Mouse (Mus musculus) CH12.LX (cell line): ENCODE measurements at regions not wholly inside any gene's neighbourhood (a gene's known extent, or its start where the extent isn't known, plus 50 kb on each side); places are given as distances from the start of the nearest gene placed in this dataset.
"Not testable (repeated sequence)": the region's sequence is repeated elsewhere in the genome, so short reads cannot be mapped to it uniquely, and the experiment has no call there.

Experiments
- DNase-seq: peaks from one replicate; pipeline ENCODE4 v3.0.0-alpha.2; 2013; ENCODE audit errors: extremely low read depth
- H3K27ac ChIP-seq: 2 replicates; pipeline ENCODE4 v1.5.1; 2012; ENCODE audit warnings: low read depth, mild to moderate bottlenecking, control low read depth, moderate library complexity; ENCODE audit not compliant: insufficient read depth
- H3K27me3 ChIP-seq: replicated peaks from 2 replicates; pipeline ENCODE3; 2012; ENCODE audit warnings: inconsistent platforms
- H3K36me3 ChIP-seq, 2 experiments: replicated peaks in 1 of 2; 2 replicates each; pipeline versions ENCODE3 to v1.6.1; 2012; ENCODE audit warnings: inconsistent platforms in 1 of 2, low read length in 1 of 2, mild to moderate bottlenecking in 1 of 2, mixed read lengths in 1 of 2, moderate library complexity in 1 of 2; ENCODE audit not compliant: control insufficient read depth in 1 of 2, insufficient read depth in 1 of 2
- H3K4me1 ChIP-seq, 2 experiments: 2 replicates each; pipeline ENCODE4 v1.6.1; 2012; ENCODE audit warnings: inconsistent platforms in 1 of 2, moderate library complexity in 1 of 2; ENCODE audit not compliant: insufficient read depth in 2 of 2, control insufficient read depth in 1 of 2
- H3K4me2 ChIP-seq: 2 replicates; pipeline ENCODE4 v1.6.1; 2012; ENCODE audit warnings: low read depth, mild to moderate bottlenecking, control low read depth; ENCODE audit not compliant: poor library complexity, insufficient read depth, severe bottlenecking
- H3K4me3 ChIP-seq, 3 experiments: fragments of 150-350 bp in 1 of 3; sonication (generic) in 1 of 3; replicated peaks in 1 of 3; 2 replicates each; pipeline versions ENCODE3 to v1.5.1; 2011 to 2012; ENCODE audit warnings: low read depth in 2 of 3, low read length in 2 of 3, mild to moderate bottlenecking in 2 of 3, moderate library complexity in 2 of 3, control low read depth in 1 of 3, improper control_type of control experiment in 1 of 3, inconsistent platforms in 1 of 3, mixed read lengths in 1 of 3; ENCODE audit not compliant: poor library complexity in 1 of 3
- H3K79me2 ChIP-seq: replicated peaks from 2 replicates; pipeline ENCODE4 v1.6.1; 2012; ENCODE audit warnings: mild to moderate bottlenecking, moderate library complexity; ENCODE audit not compliant: control insufficient read depth, poor library complexity, insufficient read depth, severe bottlenecking; ENCODE audit errors: extremely low read depth
- H3K9ac ChIP-seq: 2 replicates; pipeline ENCODE4 v1.6.1; 2012; ENCODE audit warnings: low read depth, mild to moderate bottlenecking, control low read depth, moderate library complexity; ENCODE audit not compliant: insufficient read depth
- H3K9me3 ChIP-seq: replicated peaks from 2 replicates; pipeline ENCODE3; 2012; ENCODE audit warnings: low read length, inconsistent platforms, mixed read lengths
- BHLHE40 ChIP-seq: IDR thresholded peaks from 2 replicates; pipeline ENCODE4 v1.6.1; 2011; ENCODE audit warnings: mild to moderate bottlenecking, low read depth, low read length, improper control_type of control experiment
- CHD2 ChIP-seq: IDR thresholded peaks from 2 replicates; pipeline ENCODE4 v1.6.1; 2011; ENCODE audit warnings: low read length, improper control_type of control experiment
- CTCF ChIP-seq, 2 experiments: IDR thresholded peaks in 1 of 2; conservative IDR thresholded peaks in 1 of 2; 2 replicates each; pipeline ENCODE4 v1.5.1; 2011 to 2012; ENCODE audit warnings: low read depth in 2 of 2, low read length in 2 of 2, improper control_type of control experiment in 1 of 2, inconsistent platforms in 1 of 2, mild to moderate bottlenecking in 1 of 2, moderate library complexity in 1 of 2
- EP300 ChIP-seq: IDR thresholded peaks from 2 replicates; pipeline ENCODE4 v1.6.1; 2011; ENCODE audit warnings: low read length, improper control_type of control experiment
- ETS1 ChIP-seq: conservative IDR thresholded peaks from 2 replicates; pipeline ENCODE4 v1.6.1; 2012; ENCODE audit warnings: low read depth, mild to moderate bottlenecking, inconsistent platforms, low read length, improper control_type of control experiment, moderate library complexity
- IRF4 ChIP-seq: IDR thresholded peaks from 2 replicates; pipeline ENCODE4 v1.6.1; 2014; ENCODE audit warnings: low read depth, mild to moderate bottlenecking, inconsistent platforms, low read length, improper control_type of control experiment
- JUND ChIP-seq: conservative IDR thresholded peaks from 2 replicates; pipeline ENCODE4 v1.6.1; 2011; ENCODE audit warnings: low read depth, low read length, improper control_type of control experiment
- KAT2A ChIP-seq: IDR thresholded peaks from 2 replicates; pipeline ENCODE4 v1.6.1; 2012; ENCODE audit warnings: low read length, improper control_type of control experiment, inconsistent platforms; ENCODE audit not compliant: insufficient replicate concordance
- MAFK ChIP-seq: IDR thresholded peaks from 2 replicates; pipeline ENCODE4 v1.6.1; 2011; ENCODE audit warnings: low read length, improper control_type of control experiment; ENCODE audit not compliant: insufficient replicate concordance
- MYC ChIP-seq: IDR thresholded peaks from 2 replicates; pipeline ENCODE4 v1.6.1; 2011; ENCODE audit warnings: low read depth, mild to moderate bottlenecking, improper control_type of control experiment, low read length
- NELFE ChIP-seq: IDR thresholded peaks from 2 replicates; pipeline ENCODE4 v1.6.1; 2011; ENCODE audit warnings: low read depth, low read length, improper control_type of control experiment
- NRF1 ChIP-seq: IDR thresholded peaks from 2 replicates; pipeline ENCODE4 v1.6.1; 2014; ENCODE audit warnings: low read depth, mild to moderate bottlenecking, inconsistent platforms, low read length, improper control_type of control experiment, moderate library complexity
- POLR2A ChIP-seq: IDR thresholded peaks from 2 replicates; pipeline ENCODE4 v1.6.1; 2011; ENCODE audit warnings: low read depth, mild to moderate bottlenecking, improper control_type of control experiment, low read length
- POLR2AphosphoS2 ChIP-seq: IDR thresholded peaks from 2 replicates; pipeline ENCODE4 v1.6.1; 2011; ENCODE audit warnings: low read depth, low read length, improper control_type of control experiment
- RCOR1 ChIP-seq: conservative IDR thresholded peaks from 2 replicates; pipeline ENCODE4 v1.6.1; 2012; ENCODE audit warnings: low read depth, mild to moderate bottlenecking, inconsistent platforms, low read length, improper control_type of control experiment
- SIN3A ChIP-seq: IDR thresholded peaks from 2 replicates; pipeline ENCODE4 v1.6.1; 2012; ENCODE audit warnings: low read length, improper control_type of control experiment, inconsistent platforms
- TBP ChIP-seq: conservative IDR thresholded peaks from 2 replicates; pipeline ENCODE4 v1.6.1; 2011; ENCODE audit warnings: low read depth, low read length, improper control_type of control experiment
- UBTF ChIP-seq: IDR thresholded peaks from 2 replicates; pipeline ENCODE4 v1.6.1; 2012; ENCODE audit warnings: low read depth, mild to moderate bottlenecking, inconsistent platforms, low read length, improper control_type of control experiment, moderate library complexity
- USF1 ChIP-seq: IDR thresholded peaks from 2 replicates; pipeline ENCODE4 v1.6.1; 2014; ENCODE audit warnings: low read depth, mild to moderate bottlenecking, inconsistent platforms, low read length, improper control_type of control experiment
- ZKSCAN1 ChIP-seq: IDR thresholded peaks from 2 replicates; pipeline ENCODE4 v1.6.1; 2012; ENCODE audit warnings: low read depth, inconsistent platforms, low read length, improper control_type of control experiment, borderline replicate concordance
- ZMIZ1 ChIP-seq: IDR thresholded peaks from 2 replicates; pipeline ENCODE4 v1.6.1; 2012; ENCODE audit warnings: low read depth, mild to moderate bottlenecking, inconsistent platforms, low read length, improper control_type of control experiment
- ZNF384 ChIP-seq: IDR thresholded peaks from 2 replicates; pipeline ENCODE4 v1.6.1; 2012; ENCODE audit warnings: low read depth, low read length, improper control_type of control experiment, inconsistent platforms
- dilution Hi-C: fragments of 300-500 bp; cut with MboI; formaldehyde crosslinking; loops from 2 replicates; pipeline ENCODE4 v1.14.3; 2020; ENCODE audit warnings: low sequenced_read_pairs; ENCODE audit not compliant: extremely low pct_unique_long_range_greater_than_20kb, extremely low pct_ligation_motif_present
- in situ Hi-C: fragments of 300-500 bp; cut with MboI; formaldehyde crosslinking; loops from 3 replicates; pipeline ENCODE4 v1.14.3; 2019; ENCODE audit warnings: low sequenced_read_pairs, low pct_ligation_motif_present, low pct_unique_long_range_greater_than_20kb, mixed read lengths

DNA sequence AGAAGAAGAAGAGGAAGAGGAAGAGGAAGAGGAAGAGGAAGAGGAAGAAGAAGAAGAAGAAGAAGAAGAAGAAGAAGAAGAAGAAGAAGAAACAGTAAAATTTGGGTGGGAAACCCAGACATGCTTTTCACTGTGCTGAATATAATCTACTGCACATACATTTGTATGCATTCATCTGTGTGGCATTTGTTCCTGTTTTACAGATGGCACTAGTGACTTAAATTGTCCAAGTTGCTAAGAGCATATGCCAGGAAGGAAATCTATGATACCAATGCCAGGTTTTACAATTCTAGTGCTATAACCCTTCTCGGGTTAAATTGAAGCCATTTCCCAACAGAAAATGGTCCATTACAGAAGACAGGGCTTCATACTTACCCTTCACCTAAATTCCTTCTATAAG is 291.7 kb upstream of the Klf6 start:
- no peak for TF ChIP-seq TBP
- TF ChIP-seq POLR2AphosphoS2 = no peak
- no peak for TF ChIP-seq MAFK
- no peak for TF ChIP-seq CHD2
- TF ChIP-seq ZMIZ1 = no peak
- no peak for TF ChIP-seq USF1
- TF ChIP-seq IRF4 = no peak
- Histone ChIP-seq H3K9ac (no peak overlapping the region), H3K4me3 (no peak overlapping the region), H3K36me3 (no peaks in the 10 kb centered on the region), H3K9me3 (no peaks in the 10 kb centered on the region), H3K4me2 (no peak overlapping the region), H3K27ac (no peak overlapping the region), H3K27me3 (no peaks in the 10 kb centered on the region), H3K79me2 (no peaks in the 10 kb centered on the region), H3K4me1 (no peaks in the 10 kb centered on the region)
- in situ Hi-C loops (no loop called here), dilution Hi-C loops (no loop called here)
- DNase-seq = no peak

DNA sequence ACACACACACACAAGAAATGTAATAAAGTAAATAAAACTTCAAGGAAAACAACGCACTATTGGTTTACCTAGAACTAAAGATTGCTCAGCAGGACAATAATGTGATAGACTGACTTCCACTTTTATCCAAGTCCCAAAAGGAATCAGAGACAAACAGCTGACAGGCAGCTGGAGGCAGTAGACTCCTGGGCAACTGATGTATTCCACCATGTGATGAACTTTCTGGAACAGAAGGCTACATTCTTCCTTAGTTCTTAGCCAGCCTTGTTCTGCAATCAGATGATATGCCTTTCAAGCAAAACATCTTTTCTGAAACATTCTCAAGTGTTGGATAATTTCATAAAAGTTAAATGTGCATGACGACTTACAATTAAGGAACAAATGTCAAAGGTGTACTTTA is 290.9 kb upstream of the Klf6 start:
- Histone ChIP-seq H3K79me2 (no peaks in the 10 kb centered on the region), H3K27ac (no peak overlapping the region), H3K27me3 (no peaks in the 10 kb centered on the region), H3K9ac (no peak overlapping the region), H3K4me3 (no peak overlapping the region), H3K4me1 (no peaks in the 10 kb centered on the region), H3K4me2 (no peak overlapping the region), H3K36me3 (no peaks in the 10 kb centered on the region), H3K9me3 (no peaks in the 10 kb centered on the region)
- in situ Hi-C loops (no loop called here), dilution Hi-C loops (no loop called here)
- DNase-seq = no peak
- no peak for TF ChIP-seq IRF4
- no peak for TF ChIP-seq MYC

DNA sequence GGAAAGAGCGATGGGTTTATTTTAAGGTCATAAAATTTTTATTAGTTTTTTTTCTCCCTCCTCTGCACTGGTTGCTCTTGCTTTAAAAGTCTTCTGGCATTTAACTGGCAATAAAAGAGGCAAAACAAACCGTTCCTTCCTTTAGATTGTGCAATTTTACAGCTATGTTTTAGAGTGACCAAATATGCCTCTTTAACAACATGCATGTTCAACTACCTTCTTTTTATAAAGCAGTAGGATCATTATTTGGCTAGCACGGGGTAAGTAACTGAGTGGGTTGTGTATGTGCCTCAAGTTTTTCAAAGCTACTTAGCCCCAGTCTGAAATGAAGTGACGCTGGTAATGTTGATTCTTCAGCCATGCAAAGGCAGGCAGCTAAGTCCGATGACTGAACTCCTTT is 284.7 kb upstream of the Klf6 start:
- Histone ChIP-seq H3K79me2 (no peaks in the 10 kb centered on the region), H3K4me3 (no peak overlapping the region), H3K4me2 (no peak overlapping the region), H3K27me3 (no peaks in the 10 kb centered on the region), H3K4me1 (no peaks in the 10 kb centered on the region), H3K27ac (no peak overlapping the region), H3K9ac (no peak overlapping the region), H3K9me3 (no peaks in the 10 kb centered on the region), H3K36me3 (no peaks in the 10 kb centered on the region)
- no peak for DNase-seq
- TF ChIP-seq KAT2A (no peak), IRF4 (no peak), CTCF (conservative IDR thresholded peaks at IDR 0.05 in 1 of 2, IDR thresholded peaks at IDR 0.05 in 1 of 2; ENCODE audit: low read depth in 2 of 2, low read length in 2 of 2) (no peak), NRF1 (no peak), UBTF (no peak), ZNF384 (no peak), ETS1 (no peak), SIN3A (no peak), JUND (no peak), ZMIZ1 (no peak), ZKSCAN1 (no peak), EP300 (no peak), CHD2 (no peak), POLR2A (no peak), BHLHE40 (no peak), NELFE (no peak), RCOR1 (no peak), TBP (no peak)
- dilution Hi-C loops = no loop called here
- in situ Hi-C loops = no loop called here

DNA sequence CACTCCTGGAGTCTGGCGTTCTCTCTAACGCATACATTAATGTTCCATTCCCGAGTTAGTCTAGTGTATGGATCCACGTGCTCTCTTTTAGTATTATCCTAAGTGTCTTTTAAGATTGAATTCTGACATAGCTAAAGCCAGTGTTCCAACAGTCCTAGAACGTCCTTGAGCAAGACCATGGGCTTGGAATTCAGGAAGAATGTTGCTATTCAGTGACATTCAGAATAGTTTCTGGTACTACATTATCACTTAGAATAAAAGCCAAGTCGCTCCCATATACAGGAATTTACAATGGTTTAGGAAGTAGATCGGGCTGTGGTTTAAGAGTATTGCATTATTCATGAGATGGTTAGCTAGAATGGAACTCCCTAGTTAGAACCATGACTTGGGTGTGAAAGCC is 277.6 kb upstream of the Klf6 start:
- in situ Hi-C loops, H3K9ac ChIP-seq: not testable (repeated sequence)

More for the DNA sequence above, 277.6 kb upstream of the Klf6 start:
- H3K79me2 ChIP-seq, H3K4me1 ChIP-seq, H3K36me3 ChIP-seq, H3K9me3 ChIP-seq, H3K27me3 ChIP-seq, H3K4me3 ChIP-seq, dilution Hi-C loops, H3K4me2 ChIP-seq, H3K27ac ChIP-seq, DNase-seq: not testable (repeated sequence)
